Mouse (Mus musculus): ENCODE measurements around the gene Ubqln4.
A peak's percentile ranks its signal among the peaks of the same experiment; 100 is the strongest.

Gene Ubqln4

DNA sequence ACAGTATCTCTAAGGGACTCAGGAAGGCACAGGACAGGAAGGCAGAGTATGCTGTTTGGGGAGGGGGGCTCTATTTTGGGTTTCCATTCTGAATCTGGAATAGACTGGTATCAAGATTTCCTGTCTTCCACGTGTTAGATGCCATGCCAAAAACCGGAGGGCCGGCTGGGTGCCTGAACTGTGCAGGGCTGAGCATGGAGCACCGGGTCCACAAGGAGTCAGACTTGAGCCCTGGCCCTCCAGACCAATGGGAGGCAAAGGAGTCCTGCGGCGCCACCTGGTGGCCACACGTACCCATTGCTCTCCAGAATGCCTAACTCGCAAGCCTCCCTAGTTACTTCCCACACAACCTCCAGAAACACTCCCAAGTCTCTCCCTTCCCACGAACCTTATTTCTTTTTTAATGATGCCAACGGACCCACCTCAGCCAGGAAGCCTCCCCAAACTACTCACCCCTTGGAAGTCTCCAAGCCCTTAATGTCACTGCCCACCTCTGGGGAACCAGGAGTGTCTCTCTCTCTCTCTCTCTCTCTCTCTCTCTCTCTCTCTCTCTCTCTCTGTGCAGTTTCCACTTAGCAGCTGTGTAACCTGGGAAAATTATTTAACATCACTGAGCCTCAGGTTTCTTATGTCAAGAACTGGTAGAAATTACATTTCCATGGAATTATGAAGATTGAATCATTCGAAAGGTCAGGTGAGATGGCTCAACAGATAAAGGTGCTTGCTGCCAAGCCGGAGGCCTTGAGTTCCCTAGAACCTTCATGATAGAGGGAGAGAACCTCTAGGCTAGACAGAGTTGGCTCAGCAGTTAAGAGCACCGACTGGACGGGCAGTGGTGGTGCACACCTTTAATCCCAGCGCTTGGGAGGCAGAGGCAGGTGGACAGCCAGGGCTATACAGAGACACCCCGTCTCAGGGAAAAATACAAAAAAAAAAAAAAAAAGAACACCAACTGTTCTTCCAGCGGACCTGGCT lies 27.1 kb upstream of the Ubqln4 start:
- peak; percentile 76 for DNase-seq (ENCODE audit: low spot score)

GRCm38 (mm10) chr3:88527565-88527964 lies 26.0 kb upstream of the Ubqln4 start:
- no peak for DNase-seq (ENCODE audit: low spot score)

DNA sequence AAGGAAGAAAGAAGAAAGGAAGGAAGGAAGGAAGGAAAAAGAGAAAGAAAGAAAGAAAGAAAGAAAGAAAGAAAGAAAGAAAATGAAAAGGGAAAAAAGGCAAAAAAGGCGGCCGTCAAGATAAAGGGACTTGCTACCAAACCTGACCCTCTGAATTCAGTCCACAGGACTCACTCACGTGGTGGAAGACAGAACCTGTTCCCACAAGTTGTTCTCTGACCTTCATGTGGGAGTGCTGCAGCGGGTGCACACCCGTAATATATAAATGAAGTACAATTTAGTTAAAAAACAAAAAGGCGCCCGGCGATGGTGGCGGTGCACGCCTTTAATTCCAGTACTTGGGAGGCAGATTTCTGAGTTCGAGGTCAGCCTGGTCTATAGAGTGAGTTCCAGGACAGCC lies 24.9 kb upstream of the Ubqln4 start:
- DNase-seq (ENCODE audit: low spot score): no peak

- no peak for DNase-seq (ENCODE audit: low spot score)
These were observed 24.2 kb upstream of the Ubqln4 start for GRCm38 (mm10) chr3:88529204-88530000.

DNA sequence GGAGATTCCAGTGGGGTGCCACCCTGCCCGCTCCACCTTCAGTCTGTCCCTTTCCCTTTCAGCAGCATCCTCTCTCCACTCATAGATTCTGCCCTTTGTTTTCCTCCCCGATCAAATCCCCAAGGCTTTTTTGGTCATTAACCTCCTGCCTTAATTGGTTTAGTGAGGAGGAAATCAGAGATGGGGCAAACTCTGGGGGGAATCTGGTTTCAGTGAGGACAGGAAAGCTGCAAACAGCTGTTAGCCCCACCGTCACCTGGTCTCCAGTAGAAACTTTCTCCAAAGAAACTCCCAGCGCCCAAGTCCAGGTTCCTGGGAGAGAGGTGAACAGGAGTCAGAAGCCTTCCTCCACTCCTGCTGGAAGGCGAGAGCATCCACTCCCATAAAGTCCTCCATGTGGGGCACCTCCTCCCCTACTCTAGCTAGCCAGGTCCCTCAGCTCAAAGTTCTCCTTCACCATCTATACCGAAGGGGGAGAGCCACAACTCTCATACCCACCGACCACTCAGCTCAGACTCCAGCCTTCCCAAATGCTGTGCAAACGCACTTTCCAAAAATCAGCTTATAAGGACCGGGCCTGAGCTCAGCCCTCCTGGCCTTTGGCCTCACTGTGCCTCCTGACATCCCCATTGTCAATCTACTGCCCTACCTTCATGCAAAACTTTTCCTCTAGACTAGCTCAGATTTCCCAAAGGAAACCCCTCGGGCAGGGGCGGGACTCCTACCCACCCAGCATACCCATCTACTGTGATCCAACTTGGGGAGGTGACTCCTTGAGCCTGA lies 23.3 kb upstream of the Ubqln4 start:
- no peak for DNase-seq (ENCODE audit: low spot score)

- DNase-seq (ENCODE audit: low spot score): peak; percentile 80
These were observed 21.9 kb upstream of the Ubqln4 start for GRCm38 (mm10) chr3:88531348-88532298.

GRCm38 (mm10) chr3:88532299-88532674 lies 21.3 kb upstream of the Ubqln4 start, which contains the start of gene Mex3a:
Gene Mex3a (plus strand): TSS chr3:88532395.
- DNase-seq (ENCODE audit: low spot score): no peak

DNA sequence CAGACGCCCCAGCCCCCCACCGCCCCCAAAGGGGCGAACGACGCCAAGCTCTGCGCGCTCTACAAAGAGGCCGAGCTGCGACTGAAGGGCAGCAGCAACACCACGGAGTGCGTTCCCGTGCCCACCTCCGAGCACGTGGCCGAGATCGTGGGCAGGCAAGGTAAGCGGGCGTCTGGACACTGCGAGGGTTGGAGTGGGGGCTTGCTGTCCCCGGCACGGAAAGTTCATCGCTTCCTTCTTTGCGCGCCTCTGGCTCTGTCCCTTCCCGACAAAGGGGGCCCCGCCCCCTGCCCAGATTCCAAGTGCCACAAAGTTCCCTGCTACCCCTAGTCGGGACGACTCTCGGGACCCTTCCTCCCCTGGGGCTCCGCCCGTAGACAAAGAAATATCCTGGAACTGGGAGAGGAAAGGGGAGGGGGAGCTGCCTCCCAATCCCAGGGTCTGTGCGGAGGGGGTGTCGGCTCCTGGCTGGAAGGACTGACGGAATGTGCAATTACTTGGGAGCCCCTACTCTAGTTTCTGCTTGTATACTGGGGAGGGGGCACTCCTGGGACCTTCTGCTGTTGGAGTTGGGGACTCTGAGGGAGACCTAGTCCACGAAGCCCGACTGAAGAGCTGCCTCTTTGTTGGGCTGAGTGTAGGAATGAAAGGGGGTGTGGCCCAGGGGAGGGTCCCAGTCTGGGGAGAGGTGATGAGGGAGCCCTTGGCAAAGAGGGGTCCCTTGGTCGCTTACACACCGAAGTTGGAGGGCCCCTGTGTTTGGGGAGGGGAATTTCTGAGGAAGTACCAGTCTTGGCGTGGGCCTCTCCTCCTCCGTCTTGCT lies 20.7 kb upstream of the Ubqln4 start:
- no peak for DNase-seq (ENCODE audit: low spot score)

DNA sequence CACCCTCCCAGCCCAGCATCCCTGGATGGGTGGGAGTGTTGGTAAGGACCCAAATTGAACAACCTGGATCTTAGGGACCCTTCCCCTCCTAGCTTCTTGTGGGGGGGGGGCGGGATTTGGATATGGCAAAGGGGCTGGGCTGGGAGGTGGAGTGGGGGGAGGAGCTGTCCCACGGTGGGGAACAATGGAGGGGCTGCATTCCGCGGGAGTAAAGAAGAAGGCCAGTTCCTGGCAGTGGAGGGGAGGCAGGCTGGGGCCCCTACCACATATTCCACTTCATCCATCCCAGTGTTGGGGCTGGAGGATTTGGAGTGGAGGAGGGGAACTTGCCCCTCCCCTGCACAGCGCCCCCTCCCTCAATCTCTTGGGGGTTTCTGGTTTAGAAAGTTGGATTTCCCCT lies 19.9 kb upstream of the Ubqln4 start:
- no peak for DNase-seq (ENCODE audit: low spot score)

DNA sequence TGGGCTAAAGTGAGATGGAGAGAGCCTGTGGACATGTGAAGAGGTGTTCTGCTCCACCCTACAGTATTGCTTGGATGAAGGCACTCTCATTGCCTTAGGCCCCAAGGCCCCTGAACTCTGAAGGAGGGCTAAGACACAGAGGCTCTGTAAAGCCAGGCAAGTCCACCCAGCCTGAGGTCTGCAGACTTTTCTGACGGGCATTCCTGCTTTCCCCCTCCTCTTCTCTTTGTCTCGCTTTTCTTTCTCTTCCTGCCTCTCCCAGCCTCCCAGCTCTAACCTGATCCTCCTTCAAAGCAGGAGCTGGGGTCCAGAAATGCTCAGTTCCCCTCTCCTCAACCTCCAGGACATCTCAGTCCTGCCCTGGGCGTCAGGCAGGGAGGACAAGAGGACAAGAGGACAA lies 18.6 kb upstream of the Ubqln4 start:
- DNase-seq (ENCODE audit: low spot score): no peak

DNA sequence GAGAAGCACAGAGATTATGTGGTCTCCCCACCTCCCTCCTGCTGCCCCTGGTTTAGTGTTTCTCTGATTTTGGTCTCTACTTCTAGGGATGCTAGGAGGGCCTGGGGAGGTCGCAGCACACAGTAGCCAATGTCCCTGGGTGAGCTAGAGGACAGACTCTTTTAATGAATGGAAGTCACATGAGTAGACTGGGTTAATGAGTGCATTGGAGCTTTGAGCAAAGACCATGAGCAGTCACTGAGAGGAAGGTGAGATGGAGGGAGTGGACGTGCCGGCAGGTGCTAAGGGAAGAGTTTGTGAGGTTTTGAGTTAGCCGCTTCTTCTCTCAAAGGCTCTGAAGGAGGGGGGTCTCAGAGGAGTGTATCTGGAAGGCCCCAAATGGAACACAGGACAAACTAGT lies 18.0 kb upstream of the Ubqln4 start:
- DNase-seq (ENCODE audit: low spot score): no peak

DNA sequence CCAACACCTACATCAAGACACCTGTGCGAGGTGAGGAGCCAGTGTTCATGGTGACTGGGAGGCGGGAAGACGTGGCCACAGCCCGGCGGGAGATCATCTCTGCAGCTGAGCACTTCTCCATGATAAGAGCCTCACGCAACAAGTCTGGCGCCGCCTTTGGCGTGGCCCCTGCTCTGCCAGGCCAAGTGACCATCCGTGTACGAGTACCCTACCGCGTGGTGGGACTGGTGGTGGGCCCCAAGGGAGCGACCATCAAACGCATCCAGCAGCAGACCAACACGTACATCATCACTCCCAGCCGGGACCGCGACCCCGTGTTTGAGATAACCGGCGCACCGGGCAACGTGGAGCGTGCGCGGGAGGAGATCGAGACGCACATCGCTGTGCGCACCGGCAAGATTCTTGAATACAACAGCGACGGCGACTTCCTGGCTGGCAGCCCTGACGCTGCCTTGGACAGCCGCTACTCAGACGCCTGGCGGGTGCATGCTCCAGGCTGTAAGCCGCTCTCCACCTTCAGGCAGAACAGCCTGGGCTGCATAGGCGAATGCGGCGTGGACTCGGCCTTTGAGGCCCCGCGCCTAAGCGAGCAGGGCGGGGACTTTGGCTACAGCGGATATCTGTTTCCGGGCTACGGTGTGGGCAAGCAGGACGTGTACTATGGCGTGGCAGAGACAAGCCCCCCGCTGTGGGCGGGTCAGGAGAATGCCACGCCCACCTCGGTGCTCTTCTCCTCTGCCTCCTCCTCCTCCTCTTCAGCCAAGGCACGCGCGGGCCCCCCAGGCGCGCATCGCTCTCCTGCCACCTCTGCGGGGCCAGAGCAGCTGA lies 17.2 kb upstream of the Ubqln4 start:
- no peak for DNase-seq (ENCODE audit: low spot score)

DNA sequence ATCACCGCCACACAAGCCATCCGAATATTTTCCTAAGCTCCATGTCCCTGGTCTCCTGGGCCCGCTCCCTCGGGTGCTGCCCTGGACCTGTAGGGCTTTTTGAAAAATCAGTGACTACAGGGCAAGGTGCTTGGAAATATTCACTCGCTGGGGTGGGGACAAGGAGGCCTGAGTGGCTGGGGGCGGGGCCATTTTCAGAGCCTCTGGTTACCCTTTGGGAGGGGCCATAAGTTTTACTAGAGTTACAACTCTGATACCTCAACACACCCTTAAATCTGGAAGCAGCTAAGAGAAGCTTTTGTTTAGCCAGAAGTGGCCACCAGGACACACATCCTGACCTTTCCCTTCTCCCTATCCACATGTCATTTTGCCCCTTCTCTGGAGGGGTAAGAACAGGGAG lies 16.4 kb upstream of the Ubqln4 start:
- no peak for DNase-seq (ENCODE audit: low spot score)

GRCm38 (mm10) chr3:88538271-88539145 lies 15.1 kb upstream of the Ubqln4 start:
- DNase-seq (ENCODE audit: low spot score): no peak

- no peak for DNase-seq (ENCODE audit: low spot score)
These were observed 14.2 kb upstream of the Ubqln4 start for GRCm38 (mm10) chr3:88539397-88539796.

GRCm38 (mm10) chr3:88540085-88540484 lies 13.5 kb upstream of the Ubqln4 start:
- no peak for DNase-seq (ENCODE audit: low spot score)

- no peak for DNase-seq (ENCODE audit: low spot score)
These were observed 11.7 kb upstream of the Ubqln4 start for GRCm38 (mm10) chr3:88541622-88542401.
